Mouse (Mus musculus) erythroblast, embryonic 14.5 days (primary cell): ENCODE measurements around the gene Cd34.

ENCODE experiments used
- GATA1 ChIP-seq: IDR thresholded peaks from 2 replicates; pipeline ENCODE4 v1.6.1; 2012; ENCODE audit warnings: low read length, inconsistent platforms, mixed read lengths
- TAL1 ChIP-seq: IDR thresholded peaks from 3 replicates; pipeline ENCODE4 v1.6.1; 2012; ENCODE audit warnings: low read length, inconsistent platforms, mixed read lengths

DNA sequence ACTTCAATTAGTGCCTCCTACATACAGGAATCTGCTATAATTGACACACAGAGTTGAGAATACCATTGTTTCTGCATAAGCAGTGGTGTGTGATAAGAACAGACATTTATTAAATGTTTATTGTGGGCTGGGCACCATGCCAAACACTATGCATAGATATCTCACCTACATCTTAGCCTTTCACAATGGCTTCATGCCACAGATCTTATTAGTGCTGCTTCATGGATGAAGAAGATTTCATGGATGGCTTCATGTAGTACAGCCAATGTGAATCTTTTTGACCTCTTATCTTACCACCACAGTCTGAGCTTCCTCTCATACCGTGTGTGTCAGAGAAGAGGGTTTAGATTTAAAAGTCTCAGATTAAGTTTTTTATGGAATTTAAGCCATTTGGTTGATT is 65.6 kb downstream of the Cd34 start:
- no peak for TF ChIP-seq TAL1
- no peak for TF ChIP-seq GATA1
